Mouse (Mus musculus): ENCODE results near the gene Krt25. TPM values are rescaled to one million over a fixed set of nuclear protein-coding genes. Genes with fewer than 3 reads are reported as not detected.

Gene Krt25
- not detected for total RNA-seq (2021)
- long read RNA-seq: 0 reads

DNA sequence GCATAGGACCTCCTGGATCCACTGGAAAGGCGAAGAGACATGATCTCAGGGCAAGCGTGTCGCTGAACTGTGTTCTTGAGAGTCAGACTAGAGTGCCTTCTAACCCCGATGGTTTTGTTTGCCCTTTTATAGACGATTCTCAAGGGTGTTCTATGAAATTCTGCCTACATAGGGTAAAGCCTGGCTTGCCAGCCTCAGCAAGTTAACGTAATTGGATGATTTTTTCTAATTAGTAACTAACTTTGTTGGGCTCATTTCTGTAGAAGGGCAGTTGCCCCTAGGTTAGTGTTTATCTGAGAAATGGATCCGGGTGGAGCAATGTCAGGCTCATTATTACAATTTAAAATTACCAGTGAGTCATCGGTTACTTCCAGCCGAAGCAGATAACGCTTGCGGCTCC, at the start of gene Krt25:
Gene Krt25, minus strand, starts transcription at position 101 of the 400 bp plus-strand sequence.
- DNase-seq (ENCODE audit: low spot score in 2 of 2): no peak

- DNase-seq (ENCODE audit: low spot score in 2 of 2): peak; percentile 28 to 51
Measured at GRCm38 (mm10) chr11:99369853-99370451, 47.2 kb upstream of the Krt25 start.

- DNase-seq (ENCODE audit: low spot score in 2 of 2): peak in 1 of 2 experiments; percentile 22
Measured at GRCm38 (mm10) chr11:99369229-99369628, 46.5 kb upstream of the Krt25 start.

GRCm38 (mm10) chr11:99366791-99367190, 44.0 kb upstream of the Krt25 start:
- peak in 1 of 2 experiments; percentile 19 for DNase-seq (ENCODE audit: low spot score in 2 of 2)

- peak; percentile 46 to 61 for DNase-seq (ENCODE audit: low spot score in 2 of 2)
Measured at GRCm38 (mm10) chr11:99364412-99364811, 41.7 kb upstream of the Krt25 start.

DNA sequence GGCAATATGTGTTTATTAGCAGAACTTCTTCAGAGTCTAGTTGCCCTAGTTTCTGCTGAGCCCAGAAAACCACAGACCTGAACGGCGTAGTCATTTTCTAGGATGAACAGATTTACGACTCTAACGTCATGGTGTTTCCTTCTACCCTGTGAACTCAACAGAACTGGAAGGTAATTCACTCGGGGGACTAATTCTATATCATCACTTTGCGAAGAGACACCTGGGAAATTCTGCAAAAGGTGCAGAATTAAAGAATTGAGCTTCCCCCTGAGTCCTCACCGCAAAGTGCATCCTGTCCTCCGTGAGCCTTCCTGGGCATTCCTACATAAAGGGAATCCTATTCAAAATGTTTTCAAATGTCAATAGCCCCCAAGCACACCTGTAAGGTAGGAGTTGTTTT, 38.7 kb upstream of the Krt25 start:
- DNase-seq (ENCODE audit: low spot score in 2 of 2): no peak

- no peak for DNase-seq (ENCODE audit: low spot score in 2 of 2)
Measured at GRCm38 (mm10) chr11:99351004-99351403, 28.3 kb upstream of the Krt25 start, which contains the start of gene Krt27. Gene Krt27 (minus strand): TSS chr11:99351104.

DNA sequence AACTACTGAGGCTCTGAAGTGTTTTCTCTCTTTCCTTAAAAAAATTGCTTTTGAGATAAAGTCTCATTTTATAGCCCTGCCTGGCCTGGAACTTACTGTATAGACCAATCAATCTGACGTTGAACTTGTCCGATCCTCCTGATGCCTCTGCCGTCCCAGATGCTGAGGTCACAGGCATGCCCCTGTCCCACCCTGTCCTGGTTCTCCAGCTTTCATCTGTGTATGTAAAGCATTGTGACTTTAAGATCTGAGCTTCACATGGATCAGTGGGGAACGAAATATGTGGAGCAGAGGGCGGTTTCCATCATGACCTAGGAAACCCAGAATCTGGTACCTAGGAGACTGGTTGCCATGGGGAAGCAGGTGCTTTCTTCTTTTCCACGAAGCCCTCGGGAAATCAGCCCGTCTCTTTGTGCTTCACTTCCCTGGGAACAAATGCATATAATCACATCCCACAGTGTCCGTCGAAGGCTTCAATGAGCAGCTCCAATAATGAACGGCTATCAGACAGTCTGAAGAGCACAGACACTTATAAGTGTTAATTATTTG, 16.6 kb upstream of the Krt25 start:
- no peak for DNase-seq (ENCODE audit: low spot score in 2 of 2)

GRCm38 (mm10) chr11:99337866-99338265, 15.1 kb upstream of the Krt25 start, which contains the start of gene Krt26:
Gene Krt26 (minus strand): TSS chr11:99337966.
- no peak for DNase-seq (ENCODE audit: low spot score in 2 of 2)

DNA sequence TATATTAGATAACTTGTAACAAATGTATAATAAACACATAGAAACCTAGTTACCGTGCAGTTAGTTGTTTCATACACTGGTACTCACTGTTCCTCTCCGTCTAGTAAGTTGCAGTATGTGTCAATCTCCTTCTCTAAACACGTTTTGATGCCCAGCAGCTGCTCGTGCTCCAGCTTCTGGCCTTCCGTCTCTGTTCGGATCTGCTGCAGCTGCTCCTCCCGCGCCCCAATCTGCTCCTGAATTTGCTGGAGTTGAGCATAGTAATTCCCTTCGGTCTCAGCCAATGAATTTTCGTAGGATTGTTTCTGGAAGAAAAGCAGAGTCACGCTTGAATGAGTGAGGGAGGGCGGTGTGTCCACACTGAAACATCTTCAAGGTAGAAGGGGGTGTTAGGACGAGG, 10.7 kb upstream of the Krt25 start:
- DNase-seq (ENCODE audit: low spot score in 2 of 2): peak; percentile 59 to 70

- DNase-seq (ENCODE audit: low spot score in 2 of 2): no peak
Measured at GRCm38 (mm10) chr11:99329655-99330054, 6.9 kb upstream of the Krt25 start.

GRCm38 (mm10) chr11:99321094-99321493, 1.7 kb downstream of the Krt25 start:
- DNase-seq (ENCODE audit: low spot score in 2 of 2): no peak

- DNase-seq (ENCODE audit: low spot score in 2 of 2): no peak
Measured at GRCm38 (mm10) chr11:99319127-99319526, 3.6 kb downstream of the Krt25 start.

GRCm38 (mm10) chr11:99316543-99316942, 6.2 kb downstream of the Krt25 start:
- DNase-seq (ENCODE audit: low spot score in 2 of 2): no peak

- no peak for DNase-seq (ENCODE audit: low spot score in 2 of 2)
Measured at GRCm38 (mm10) chr11:99314594-99314993, 8.2 kb downstream of the Krt25 start.

DNA sequence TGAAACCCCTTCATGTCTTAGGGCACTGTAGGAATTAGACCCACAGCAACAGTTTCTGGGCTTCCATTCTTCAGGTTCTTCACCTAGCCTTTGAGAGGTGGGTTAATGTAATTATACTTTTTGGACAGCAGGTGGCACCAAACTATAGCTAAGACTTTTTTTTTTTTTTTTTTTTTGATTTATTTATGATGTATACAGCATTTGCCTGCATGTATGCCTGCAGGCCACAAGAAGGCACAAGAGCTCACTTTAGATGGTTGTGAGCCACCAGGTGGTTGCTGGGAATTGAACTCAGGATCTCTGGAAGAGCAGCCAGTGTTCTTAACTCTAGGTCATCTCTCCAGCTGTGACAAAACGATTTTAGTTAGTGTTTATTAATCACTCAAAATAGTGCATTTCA, 11.9 kb downstream of the Krt25 start:
- no peak for DNase-seq (ENCODE audit: low spot score in 2 of 2)

GRCm38 (mm10) chr11:99307579-99307978, 15.2 kb downstream of the Krt25 start:
- DNase-seq (ENCODE audit: low spot score in 2 of 2): peak; percentile 57 to 67

DNA sequence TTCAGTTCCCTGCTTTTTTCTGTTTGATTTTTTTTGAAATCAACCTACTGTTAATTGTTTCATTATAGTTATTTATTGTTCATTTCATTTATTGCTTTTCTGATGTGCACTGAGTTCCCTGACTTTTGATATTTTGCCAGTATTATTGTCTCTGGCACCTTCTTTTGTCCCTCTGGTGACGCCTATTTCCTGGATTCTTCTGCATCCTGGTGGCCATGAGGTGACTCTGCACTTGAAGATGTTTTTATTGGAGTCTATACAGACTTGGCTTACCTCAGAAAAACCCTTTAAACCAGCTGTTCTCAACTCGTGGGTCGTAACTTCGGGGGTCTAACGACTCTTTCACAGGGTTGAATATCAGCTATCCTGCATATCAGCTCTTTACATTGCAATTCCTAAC, 27.7 kb downstream of the Krt25 start:
- DNase-seq (ENCODE audit: low spot score in 2 of 2): no peak

GRCm38 (mm10) chr11:99292846-99293245, 29.9 kb downstream of the Krt25 start:
- DNase-seq (ENCODE audit: low spot score in 2 of 2): peak; percentile 44 to 65

GRCm38 (mm10) chr11:99284833-99285312, 37.9 kb downstream of the Krt25 start, which contains the start of gene Krt24:
Gene Krt24 (minus strand): TSS chr11:99285262.
- no peak for DNase-seq (ENCODE audit: low spot score in 2 of 2)

GRCm38 (mm10) chr11:99284011-99284410, 38.7 kb downstream of the Krt25 start:
- DNase-seq (ENCODE audit: low spot score in 2 of 2): no peak

DNA sequence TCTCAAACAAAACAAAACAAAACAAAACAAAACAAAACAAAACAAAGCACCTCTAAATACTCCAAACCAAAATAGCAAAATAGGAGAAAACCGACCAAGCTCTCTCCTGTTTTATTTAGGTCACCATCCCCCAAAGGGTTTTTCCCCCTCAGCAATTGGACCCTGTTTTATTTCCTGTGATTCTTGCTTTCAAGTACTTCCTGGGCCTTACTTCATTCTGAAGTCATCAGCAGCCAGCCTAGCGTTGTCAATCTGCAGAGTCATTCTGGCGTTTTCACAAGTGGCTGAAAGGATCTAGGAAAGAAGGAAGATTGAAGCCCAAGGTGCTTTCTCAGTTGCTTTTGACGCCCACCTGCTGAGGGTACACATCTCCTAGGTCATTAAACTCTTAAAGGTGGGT, 39.4 kb downstream of the Krt25 start:
- DNase-seq (ENCODE audit: low spot score in 2 of 2): no peak

DNA sequence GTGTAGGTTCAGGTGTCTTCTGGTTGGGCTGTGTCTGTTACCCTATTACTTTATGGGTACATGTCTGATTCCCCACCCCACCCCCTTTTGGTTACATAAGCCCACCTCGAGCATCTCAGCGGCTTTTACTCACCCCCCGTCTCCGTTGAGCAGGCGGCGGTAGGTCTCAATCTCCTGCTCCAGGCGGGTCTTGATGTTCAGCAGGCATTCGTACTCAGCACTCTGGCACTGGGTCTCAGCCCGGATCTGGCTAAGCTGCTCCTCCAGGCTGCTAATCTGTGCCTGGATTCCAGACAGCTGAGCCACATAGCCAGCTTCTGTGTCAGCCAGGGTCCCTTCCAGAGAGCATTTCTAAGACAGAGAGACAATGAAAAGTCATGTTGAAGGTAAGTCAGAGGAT, 41.6 kb downstream of the Krt25 start:
- DNase-seq (ENCODE audit: low spot score in 2 of 2): no peak
